Comparison of ENCODE assay signal across 10 mouse cellular contexts in the genomic region with DNA sequence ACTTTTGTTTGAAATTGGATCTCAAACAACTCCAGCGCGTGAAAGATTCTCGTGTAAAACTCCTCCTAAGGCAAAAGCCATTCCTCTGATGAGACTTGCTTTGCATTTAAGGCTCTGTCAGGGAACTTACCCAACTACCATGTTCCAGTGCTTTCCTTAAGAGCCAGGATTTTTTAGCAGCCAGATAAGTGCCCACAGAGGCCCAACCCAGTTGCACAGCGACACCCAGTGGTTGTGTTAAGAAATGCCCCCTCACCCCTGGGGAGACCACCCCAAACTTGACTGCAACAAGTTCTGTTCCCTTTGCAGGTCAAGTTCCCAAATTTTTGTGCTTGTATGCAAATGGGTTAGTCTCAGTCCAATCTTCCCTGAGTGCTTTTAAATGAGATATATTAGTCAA.
DNase-seq lines count a peak whose midpoint lies in the region; ATAC-seq and TF ChIP-seq lines count a peak whose summit lies in the region.
"Had no signal": no experiment of that assay in that cellular context is flagged by ENCODE, and none has a peak within 500 bp of the region (broad histone marks: within the 10 kb centered on the region; RNA-seq: fewer than 3 reads in every experiment).

No protein-coding gene starts in this region.

- no peak overlapping the region for H3K4me2 ChIP-seq in intestine, embryonic 16.5 days (ENCODE audit: low read depth, low read length)
- H3K4me2 ChIP-seq: stomach, embryonic 15.5 days had no signal

- no peak overlapping the region for H3K27ac ChIP-seq in kidney, adult 2 months (ENCODE audit: insufficient read depth, low read depth, low read length)
- H3K27ac ChIP-seq in intestine, embryonic 16.5 days (ENCODE audit: low read length): no peak overlapping the region
- H3K27ac ChIP-seq: stomach, embryonic 15.5 days had no signal

- no peaks in the 10 kb centered on the region for H3K9me3 ChIP-seq in intestine, embryonic 16.5 days (ENCODE audit: control insufficient read depth, low read length)
- H3K9me3 ChIP-seq: stomach, embryonic 15.5 days had no signal

- H3K4me3 ChIP-seq in kidney, adult 2 months (ENCODE audit: insufficient read depth, low read depth, low read length): no peak overlapping the region
- H3K4me3 ChIP-seq in intestine, embryonic 16.5 days (ENCODE audit: low read length): no peak overlapping the region
- H3K4me3 ChIP-seq: megakaryocyte, embryonic 14.5 days; stomach, embryonic 15.5 days had no signal

- no peaks in the 10 kb centered on the region for H3K36me3 ChIP-seq in kidney, adult 2 months (ENCODE audit: control insufficient read depth, insufficient read depth, low read length)
- H3K36me3 ChIP-seq in intestine, embryonic 16.5 days (ENCODE audit: control insufficient read depth, insufficient read depth, low read length): no peaks in the 10 kb centered on the region
- H3K36me3 ChIP-seq: stomach, embryonic 15.5 days had no signal

- H3K4me1 ChIP-seq in kidney, adult 2 months (ENCODE audit: control insufficient read depth, insufficient read depth, low read length): no peaks in the 10 kb centered on the region
- no peaks in the 10 kb centered on the region for H3K4me1 ChIP-seq in intestine, embryonic 16.5 days (ENCODE audit: control insufficient read depth, insufficient read depth, low read length)
- H3K4me1 ChIP-seq: stomach, embryonic 15.5 days had no signal

- DNase-seq in kidney, adult 2 months: peak; percentile 4
- DNase-seq in kidney, postnatal 25 days: no peak
- DNase-seq in ES-CJ7 (ENCODE audit: low read depth, low spot score): peak; percentile 51
- peak; percentile 7 for DNase-seq in brain, embryonic 14.5 days (ENCODE audit: low read depth)
- peak; percentile 39 for DNase-seq in lung, postnatal 10 days
- DNase-seq in ovary, postnatal 10 days (ENCODE audit: low spot score): no peak
- no peak for DNase-seq in yolk sac, embryonic 10.5 days (ENCODE audit: low spot score)

- H3K27me3 ChIP-seq in kidney, adult 2 months (replicated peaks; ENCODE audit: control insufficient read depth, insufficient read depth, low read length): no peaks in the 10 kb centered on the region; the same call in 1 of the 2 replicates
- H3K27me3 ChIP-seq in intestine, embryonic 16.5 days (replicated peaks; ENCODE audit: control insufficient read depth, insufficient read depth, low read length): no peaks in the 10 kb centered on the region
- H3K27me3 ChIP-seq: megakaryocyte, embryonic 14.5 days; stomach, embryonic 15.5 days had no signal

- no peak for ATAC-seq in intestine, embryonic 16.5 days

- WGBS in kidney, adult 2 months: 15% methylated on average over 4 of the region's 4 CpGs
- 35% methylated on average over 4 of the region's 4 CpGs for WGBS in intestine, embryonic 16.5 days

- H3K9ac ChIP-seq in intestine, embryonic 16.5 days (ENCODE audit: low read depth, low read length): no peak overlapping the region
- H3K9ac ChIP-seq: stomach, embryonic 15.5 days had no signal

- TF ChIP-seq POLR2A in kidney, adult 2 months (IDR thresholded peaks at IDR 0.05; ENCODE audit: low read depth, low read length): no peak
- no peak for TF ChIP-seq POLR2A in brain, embryonic 14.5 days (IDR thresholded peaks at IDR 0.05; ENCODE audit: borderline replicate concordance, extremely low read depth, insufficient read depth, insufficient read length, poor library complexity, severe bottlenecking)

- peak; percentile 53 for TF ChIP-seq CTCF in kidney, adult 2 months (conservative IDR thresholded peaks at IDR 0.05; ENCODE audit: insufficient read depth, insufficient read length, low read depth, low read length)
- TF ChIP-seq CTCF in brain, embryonic 14.5 days (IDR thresholded peaks at IDR 0.05; ENCODE audit: borderline replicate concordance, extremely low read depth, insufficient read depth, insufficient read length): peak; percentile 53; the same call in 1 of the 2 replicates

Comparison
In these comparisons a context has a peak if more than half of its experiments do, and no peak if none do; other contexts are left out.
1. DNase-seq: peak in kidney, adult 2 months (single experiment), ES-CJ7 (single experiment), brain, embryonic 14.5 days (single experiment) and lung, postnatal 10 days (single experiment); none in kidney, postnatal 25 days (0 of 2), ovary, postnatal 10 days (single experiment) and yolk sac, embryonic 10.5 days (single experiment).